Mouse (Mus musculus): ENCODE results near the gene Socs7.

Socs7 gene

DNA sequence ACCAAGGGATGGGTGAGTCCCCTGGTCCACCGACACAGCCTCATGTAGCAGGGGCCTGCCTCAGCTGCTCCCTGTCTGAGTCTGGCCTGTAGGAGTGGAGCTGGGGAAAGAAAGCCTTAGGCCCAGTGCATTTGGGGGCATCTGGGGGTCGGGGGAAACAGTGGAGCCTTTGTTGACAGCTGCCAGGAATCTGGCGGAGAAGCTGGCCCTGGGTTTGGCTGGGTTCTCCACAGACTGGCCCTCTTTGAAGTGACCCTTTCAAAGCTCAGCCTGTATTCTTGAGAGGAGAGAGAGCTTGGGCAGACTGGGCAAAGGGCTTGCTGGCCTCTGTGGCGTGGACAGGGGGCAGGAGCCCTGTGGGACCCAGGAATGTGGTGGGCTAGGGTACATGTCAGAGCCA lies 60.2 kb downstream of the Socs7 start:
- no peak for DNase-seq

GRCm38 (mm10) chr11:97424092-97424692 lies 61.8 kb downstream of the Socs7 start:
- no peak for DNase-seq

DNA sequence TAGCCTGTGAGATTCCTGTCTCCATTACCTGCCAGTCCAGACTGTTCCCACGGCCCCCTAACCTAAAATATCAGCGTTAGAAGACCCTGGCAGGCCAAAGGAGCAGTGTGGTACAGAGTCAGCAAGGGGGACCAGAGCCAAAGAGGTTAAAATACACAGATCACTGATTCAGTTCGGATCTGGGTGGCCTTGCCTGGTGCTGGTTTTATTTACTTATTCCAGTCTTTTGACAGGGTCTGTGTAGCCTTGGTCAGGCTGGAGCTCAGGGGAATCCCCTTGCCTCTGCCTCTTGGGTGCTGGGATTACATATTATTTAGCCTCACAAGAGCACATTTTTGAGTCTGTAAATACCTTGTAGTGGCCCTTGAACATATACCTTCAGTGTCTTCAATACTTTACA lies 62.5 kb downstream of the Socs7 start:
- DNase-seq = no peak

GRCm38 (mm10) chr11:97427794-97428725 lies 65.7 kb downstream of the Socs7 start:
- peak; percentile 91 for DNase-seq

GRCm38 (mm10) chr11:97428726-97429077 lies 66.4 kb downstream of the Socs7 start:
- DNase-seq = no peak

DNA sequence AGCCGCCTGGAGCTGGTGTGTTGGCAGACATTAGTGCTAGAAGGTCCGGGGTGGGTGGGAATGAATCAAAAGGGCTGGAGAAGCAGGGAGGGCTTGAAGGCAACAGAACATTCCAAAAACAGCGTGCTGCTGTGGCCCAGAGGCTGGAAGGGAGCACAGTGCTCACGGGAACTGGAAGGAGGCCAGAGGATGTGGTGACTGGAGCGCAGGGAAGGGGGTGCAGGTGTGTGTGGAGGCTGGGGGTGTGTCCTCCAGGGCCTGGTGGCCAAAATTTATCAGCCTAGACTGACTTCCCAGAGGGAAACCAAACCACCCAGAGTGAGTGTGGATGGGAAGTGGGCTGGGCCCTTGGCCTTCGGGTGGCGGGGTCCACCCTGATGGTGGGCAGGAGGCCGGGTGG lies 67.3 kb downstream of the Socs7 start:
- DNase-seq = no peak

GRCm38 (mm10) chr11:97432015-97432414 lies 69.7 kb downstream of the Socs7 start:
- DNase-seq = peak; percentile 82

DNA sequence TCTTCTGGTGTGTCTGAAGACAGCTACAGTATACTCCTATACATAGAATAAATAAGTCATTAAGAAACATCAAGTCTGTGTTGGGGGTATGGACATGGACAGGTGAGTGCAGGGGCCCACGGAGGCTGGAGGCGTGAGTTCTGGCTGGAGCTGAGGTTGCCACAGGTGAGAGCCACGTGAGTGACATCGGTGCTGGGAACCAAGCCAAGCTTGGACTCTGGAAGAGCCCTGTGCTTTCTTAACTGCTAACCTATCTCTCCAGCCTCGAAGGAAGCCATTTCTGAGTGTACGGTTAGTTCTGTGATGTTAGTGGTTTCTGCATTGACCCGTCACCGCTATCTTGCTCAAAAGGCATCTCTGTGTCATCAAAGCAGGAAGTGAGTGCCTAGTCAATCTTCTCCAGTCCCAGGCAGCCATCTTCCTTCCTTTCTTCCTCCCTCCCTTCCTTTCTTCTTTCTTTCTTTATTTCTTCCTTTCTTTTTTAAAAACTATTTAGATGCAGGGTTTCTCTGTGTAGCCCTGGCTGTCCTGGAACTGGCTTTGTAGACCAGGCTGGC lies 70.7 kb downstream of the Socs7 start:
- DNase-seq = peak; percentile 53

DNA sequence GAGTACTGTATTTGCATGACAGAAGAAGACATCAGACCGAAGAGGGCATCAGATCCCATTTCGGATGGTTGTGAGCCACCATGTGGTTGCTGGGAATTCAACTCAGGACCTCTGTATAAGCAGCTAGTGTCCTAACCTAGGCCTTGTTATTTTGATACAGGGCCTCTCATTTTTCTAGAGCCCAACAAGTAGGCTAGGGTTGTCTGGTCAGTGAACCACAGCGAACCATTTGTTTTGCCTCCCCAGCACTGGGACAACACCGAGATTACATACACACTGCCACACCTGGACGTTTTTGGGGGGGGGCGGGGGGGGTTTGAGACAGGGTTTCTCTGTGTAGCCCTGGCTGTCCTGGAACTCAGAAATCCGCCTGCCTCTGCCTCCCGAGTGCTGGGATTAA lies 71.8 kb downstream of the Socs7 start:
- DNase-seq = no peak

- DNase-seq = peak; percentile 98
Observed at GRCm38 (mm10) chr11:97434704-97435454, 72.5 kb downstream of the Socs7 start.

DNA sequence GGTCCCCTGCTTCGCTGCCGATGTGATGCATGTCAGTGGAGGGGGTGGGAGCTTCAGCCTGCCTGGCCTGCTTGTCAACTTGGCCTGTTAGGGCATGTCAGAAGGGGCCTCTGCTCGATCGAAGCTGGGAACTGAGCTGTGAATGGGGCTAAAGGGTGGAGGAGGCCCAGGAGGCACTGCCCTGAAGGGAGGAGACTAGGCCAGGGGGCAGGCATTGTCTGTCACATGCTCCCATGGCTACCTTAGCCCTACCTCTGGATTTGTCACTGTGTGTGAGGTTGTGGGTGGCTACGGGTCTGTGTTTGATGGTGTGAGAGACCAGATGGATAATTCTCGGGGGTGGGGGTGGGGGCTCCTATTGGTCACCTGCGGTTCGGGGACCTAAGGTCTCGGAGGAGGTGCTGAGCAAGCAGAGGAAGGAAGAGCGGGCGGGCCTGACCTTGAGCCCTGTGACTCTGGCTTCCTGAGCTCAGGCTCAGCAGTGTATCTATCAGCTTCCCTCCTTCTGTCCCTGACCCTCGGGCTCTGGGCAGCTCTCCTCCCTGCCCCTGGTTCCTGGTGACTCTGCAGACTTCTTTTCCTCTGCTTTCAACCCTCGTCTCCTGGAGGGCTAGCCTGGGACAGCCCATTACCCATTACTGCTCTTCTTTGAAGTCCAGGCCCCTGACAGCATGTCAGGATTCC lies 73.6 kb downstream of the Socs7 start:
- DNase-seq = peak; percentile 76

- peak; percentile 94 for DNase-seq
Observed at GRCm38 (mm10) chr11:97437745-97438144, 75.4 kb downstream of the Socs7 start.

DNA sequence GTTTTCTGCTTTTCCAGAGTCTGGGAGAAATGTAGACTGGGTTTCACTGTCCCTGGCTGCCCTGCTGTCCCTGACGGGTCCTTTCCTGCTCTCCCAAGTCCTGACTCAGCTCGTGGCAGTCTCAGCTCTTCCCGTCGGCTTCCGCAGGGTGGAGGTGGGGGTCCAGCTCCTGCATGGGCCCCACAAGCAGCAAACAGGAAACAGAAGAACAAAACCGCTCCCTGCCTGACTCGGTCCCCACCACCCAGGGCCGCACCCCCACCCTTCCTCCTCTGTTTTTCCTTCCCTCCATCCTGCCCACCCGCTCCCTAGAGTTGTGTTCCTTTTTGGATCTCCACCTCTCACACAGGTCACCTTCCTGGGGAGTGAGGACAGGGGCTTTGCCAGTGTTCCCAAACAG lies 76.5 kb downstream of the Socs7 start:
- DNase-seq = peak; percentile 73

- DNase-seq = peak; percentile 93
Observed at GRCm38 (mm10) chr11:97439935-97440334, 77.6 kb downstream of the Socs7 start.

- peak; percentile 21 for DNase-seq
Observed at GRCm38 (mm10) chr11:97440441-97440881, 78.1 kb downstream of the Socs7 start.

- DNase-seq = peak; percentile 70
Observed at GRCm38 (mm10) chr11:97441036-97441657, 78.8 kb downstream of the Socs7 start.

- peak; percentile 49 for DNase-seq
Observed at GRCm38 (mm10) chr11:97441658-97442125, 79.3 kb downstream of the Socs7 start.

- DNase-seq = no peak
Observed at GRCm38 (mm10) chr11:97442891-97443675, 80.7 kb downstream of the Socs7 start.

DNA sequence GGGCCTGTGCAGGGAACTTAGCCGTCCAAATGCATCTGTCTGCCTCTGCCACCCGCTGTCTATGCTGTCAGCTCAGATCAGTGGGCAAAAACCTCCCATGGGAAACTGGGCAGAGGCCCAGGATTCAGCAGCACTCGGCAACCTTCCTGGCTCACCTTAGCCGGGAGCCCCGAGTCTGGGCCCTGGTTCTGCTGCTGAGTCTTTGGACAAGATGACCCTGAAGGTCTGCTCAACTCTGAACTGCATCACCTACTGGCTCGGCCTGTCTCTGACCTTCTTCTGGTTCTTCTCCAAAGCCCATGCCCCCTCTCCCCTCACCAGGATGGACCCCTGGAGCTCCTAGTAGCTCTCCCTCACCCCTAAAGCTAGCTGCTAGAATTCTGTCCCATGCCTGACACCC lies 83.2 kb downstream of the Socs7 start:
- no peak for DNase-seq

GRCm38 (mm10) chr11:97445999-97446511 lies 83.7 kb downstream of the Socs7 start:
- DNase-seq = no peak

DNA sequence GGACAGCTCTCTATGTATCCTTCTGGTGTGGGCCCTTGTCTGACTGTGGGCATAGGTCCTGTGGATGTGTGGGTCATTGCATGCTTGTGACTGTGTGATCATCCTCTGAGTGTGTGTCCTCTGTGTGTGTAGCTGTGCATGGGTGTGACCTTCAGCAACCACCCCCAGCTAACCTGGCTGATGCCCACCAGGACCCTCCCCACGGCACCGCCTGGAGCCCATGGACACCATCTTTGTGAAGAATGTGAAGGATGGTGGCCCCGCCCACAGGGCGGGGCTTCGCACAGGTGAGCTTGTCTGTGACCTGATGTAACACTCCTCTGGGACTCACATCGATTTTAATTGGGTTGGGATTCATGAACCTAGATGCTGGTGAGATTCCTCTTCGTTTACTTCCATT lies 85.6 kb downstream of the Socs7 start:
- DNase-seq = no peak

Data from lung, postnatal 36 days (tissue).